In the genomic region with DNA sequence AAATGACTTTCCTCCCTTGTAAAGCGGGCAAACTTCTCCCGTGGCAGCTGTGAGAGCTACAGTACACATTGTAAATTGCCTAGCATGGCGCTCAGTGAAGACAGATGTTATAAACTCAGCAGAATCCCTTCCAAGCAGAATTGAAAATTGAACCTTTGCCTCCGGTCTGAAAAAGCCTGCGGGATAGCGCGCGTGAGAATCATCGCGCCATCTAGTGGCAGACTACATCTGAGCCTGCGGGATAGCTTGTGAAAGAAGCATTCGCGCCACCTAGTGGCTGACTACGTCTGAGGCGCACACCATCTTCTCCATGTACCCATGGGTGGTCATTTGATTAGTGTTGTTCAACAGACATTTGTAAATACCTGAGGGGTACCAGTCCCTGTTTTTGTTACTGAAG, we compare ENCODE assay signal across 9 mouse cellular contexts. TPM values are rescaled to one million over a fixed set of nuclear protein-coding genes. Genes with fewer than 3 reads are reported as not detected.
DNase-seq lines count a peak whose midpoint lies in the region; ATAC-seq lines count a peak whose summit lies in the region.
"Had no signal": no experiment of that assay in that cellular context is flagged by ENCODE, and none has a peak within 500 bp of the region (broad histone marks: within the 10 kb centered on the region; RNA-seq: fewer than 3 reads in every experiment).

No protein-coding gene starts in this region.

- H3K4me2 ChIP-seq in heart, embryonic 15.5 days, result 0 out of 2 replicates have a peak overlapping the region, but pooled peaks have one; percentile 23
- H3K4me2 ChIP-seq in liver, embryonic 12.5 days, result no peak overlapping the region
- H3K4me2 ChIP-seq in stomach, embryonic 14.5 days (replicated peaks; ENCODE audit: low read depth, low read length), result no peak overlapping the region

- no peaks in the 10 kb centered on the region for H3K36me3 ChIP-seq in heart, embryonic 15.5 days
- no peaks in the 10 kb centered on the region for H3K36me3 ChIP-seq in liver, embryonic 12.5 days
- no peaks in the 10 kb centered on the region for H3K36me3 ChIP-seq in stomach, embryonic 14.5 days (ENCODE audit: control insufficient read depth, insufficient read depth, low read length)

- H3K4me1 ChIP-seq in heart, embryonic 15.5 days (replicated peaks), result no peaks in the 10 kb centered on the region
- no peaks in the 10 kb centered on the region for H3K4me1 ChIP-seq in liver, embryonic 12.5 days
- no peaks in the 10 kb centered on the region for H3K4me1 ChIP-seq in stomach, embryonic 14.5 days (ENCODE audit: control insufficient read depth, insufficient read depth, low read length)

- peak; percentile 92 for ATAC-seq in erythroblast, adult 5-6 weeks (replicated peaks; ENCODE audit: low FRiP score, poor library complexity, severe bottlenecking)
- ATAC-seq in heart, embryonic 15.5 days (replicated peaks; ENCODE audit: insufficient number of reproducible peaks, insufficient read depth, low FRiP score, low read depth), result 0 out of 2 replicates have a peak, but pooled peaks have one; percentile 27
- ATAC-seq in liver, embryonic 12.5 days, result peak; percentile 72; the same call in 1 of the 2 replicates
- peak; percentile 56; the same call in 1 of the 2 replicates for ATAC-seq in stomach, embryonic 14.5 days (ENCODE audit: insufficient number of reproducible peaks, insufficient read depth, low FRiP score, low read depth)

- H3K9me3 ChIP-seq in heart, embryonic 15.5 days (replicated peaks), result no peaks in the 10 kb centered on the region
- no peaks in the 10 kb centered on the region for H3K9me3 ChIP-seq in liver, embryonic 12.5 days (replicated peaks)
- no peaks in the 10 kb centered on the region for H3K9me3 ChIP-seq in stomach, embryonic 14.5 days (ENCODE audit: control insufficient read depth, low read depth, low read length)

- 2% methylated on average over 15 of the region's 15 CpGs for WGBS in heart, embryonic 15.5 days
- 3% methylated on average over 15 of the region's 15 CpGs for WGBS in liver, embryonic 12.5 days (ENCODE audit: insufficient replicate concordance)
- WGBS in stomach, embryonic 14.5 days, result 1% methylated on average over 15 of the region's 15 CpGs

- H3K27me3 ChIP-seq in heart, embryonic 15.5 days, result no peaks in the 10 kb centered on the region
- peaks cover 6% of the 10 kb centered on the region; the same call in 1 of the 2 replicates for H3K27me3 ChIP-seq in liver, embryonic 12.5 days (replicated peaks)
- no peaks in the 10 kb centered on the region for H3K27me3 ChIP-seq in stomach, embryonic 14.5 days (ENCODE audit: control insufficient read depth, insufficient read depth, low read length)

- H3K27ac ChIP-seq in heart, embryonic 15.5 days, result no peak overlapping the region
- H3K27ac ChIP-seq in liver, embryonic 12.5 days, result no peak overlapping the region
- no peak overlapping the region for H3K27ac ChIP-seq in stomach, embryonic 14.5 days (ENCODE audit: low read length)

- peak; percentile 90 for DNase-seq in CD4-positive helper T cell, adult 2 months (ENCODE audit: low read depth, low spot score)
- DNase-seq in brain, adult 2 months (ENCODE audit: low read depth, low spot score), result peak; percentile 97
- DNase-seq in kidney, postnatal 14 days, result peak; percentile 95
- peak; percentile 77 to 88 for DNase-seq in natural killer cell, adult 2 months (ENCODE audit: low spot score in 2 of 2)

- no peak overlapping the region for H3K4me3 ChIP-seq in heart, embryonic 15.5 days
- no peak overlapping the region for H3K4me3 ChIP-seq in liver, embryonic 12.5 days
- H3K4me3 ChIP-seq in stomach, embryonic 14.5 days (ENCODE audit: low read depth, low read length), result no peak overlapping the region
- H3K4me3 ChIP-seq: erythroblast, embryonic 14.5 days had no signal

- H3K9ac ChIP-seq in heart, embryonic 15.5 days, result no peak overlapping the region
- no peak overlapping the region for H3K9ac ChIP-seq in liver, embryonic 12.5 days
- H3K9ac ChIP-seq in stomach, embryonic 14.5 days (replicated peaks; ENCODE audit: low read depth, low read length), result no peak overlapping the region

RNA-seq across cellular contexts. Expression of gene Cript, which starts 19.0 kb away (rescaled TPM):
- total RNA-seq in erythroblast, adult 5-6 weeks (2015; ENCODE audit: low replicate concordance), result 89.9 and 95.5 TPM in 2 replicates
- total RNA-seq in erythroblast, adult 5-6 weeks (2017; ENCODE audit: low replicate concordance), result 51.6 and 60.5 TPM in 2 replicates
- 101 and 109 TPM in 2 replicates for polyA plus RNA-seq in heart, embryonic 15.5 days (2015; fragmentation: Nextera tagmentation; extraction: Ambion mirVana)
- 76.9 and 84.3 TPM in 2 replicates for polyA plus RNA-seq in liver, embryonic 12.5 days (2016; fragmentation: Nextera tagmentation; extraction: Ambion mirVana)
- 132 and 142 TPM in 2 replicates for polyA plus RNA-seq in stomach, embryonic 14.5 days (2014; fragmentation: Nextera tagmentation; extraction: Ambion mirVana)

RNA-seq across cellular contexts. Expression of gene Pigf, which starts 19.2 kb away (rescaled TPM):
- 11.7 TPM in 1 of 2 replicates, not detected in the other for total RNA-seq in erythroblast, adult 5-6 weeks (2015; ENCODE audit: low replicate concordance)
- total RNA-seq in erythroblast, adult 5-6 weeks (2017; ENCODE audit: low replicate concordance), result 0.42 and 6.1 TPM in 2 replicates
- polyA plus RNA-seq in heart, embryonic 15.5 days (2015; fragmentation: Nextera tagmentation; extraction: Ambion mirVana), result 15.1 and 15.4 TPM in 2 replicates
- 18.6 and 19.8 TPM in 2 replicates for polyA plus RNA-seq in liver, embryonic 12.5 days (2016; fragmentation: Nextera tagmentation; extraction: Ambion mirVana)
- 46.4 and 47.4 TPM in 2 replicates for polyA plus RNA-seq in stomach, embryonic 14.5 days (2014; fragmentation: Nextera tagmentation; extraction: Ambion mirVana)

Comparison
In these comparisons a context has a peak if more than half of its experiments do, and no peak if none do; other contexts are left out.
1. ATAC-seq: peak in every context shown above with its lines; median percentile 92 in erythroblast, adult 5-6 weeks; 72 in liver, embryonic 12.5 days; 56 in stomach, embryonic 14.5 days; 27 in heart, embryonic 15.5 days.